Mouse (Mus musculus) ES-E14 (cell line): ENCODE measurements around the gene Rufy1.

Experiments
- MAFK ChIP-seq: IDR thresholded peaks from 2 replicates; pipeline ENCODE4 v1.6.1; 2014; ENCODE audit warnings: mild to moderate bottlenecking, low read depth, low read length, inconsistent platforms; ENCODE audit not compliant: insufficient read depth
- ZNF384 ChIP-seq: IDR thresholded peaks from 2 replicates; pipeline ENCODE4 v1.6.1; 2012; ENCODE audit warnings: low read depth, low read length, inconsistent platforms

DNA sequence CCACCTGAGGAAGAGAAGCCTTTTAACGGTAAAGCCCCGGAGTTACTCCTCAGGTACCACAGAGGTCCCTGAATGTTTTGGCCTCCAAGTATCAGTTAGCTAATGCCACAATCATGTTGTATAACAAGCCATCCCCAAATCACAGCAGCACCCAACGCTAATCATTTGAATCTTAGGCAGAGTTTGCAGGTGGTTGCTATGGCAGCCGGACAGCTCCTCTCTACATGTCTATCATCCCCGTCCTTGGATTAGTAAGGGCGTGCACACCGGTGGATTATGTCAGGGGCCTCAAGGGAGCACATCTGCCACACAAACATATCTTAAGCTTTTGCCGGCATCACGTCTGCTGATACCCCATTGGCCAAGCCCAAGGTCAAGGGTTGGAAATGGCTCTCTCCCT lies 19.3 kb upstream of the Rufy1 start:
- no peak for TF ChIP-seq MAFK
- TF ChIP-seq ZNF384 = no peak
